Mouse (Mus musculus) G1E (cell line): ENCODE measurements around the gene Spag5.

Experiments used
- CTCF ChIP-seq: IDR thresholded peaks from 2 replicates; pipeline ENCODE4 v1.5.1; 2012; ENCODE audit warnings: low read depth, low read length, inconsistent platforms, mixed read lengths
- POLR2AphosphoS5 ChIP-seq: IDR thresholded peaks from 2 replicates; pipeline ENCODE4 v1.6.1; 2012; ENCODE audit warnings: low read depth, low read length, inconsistent platforms; ENCODE audit not compliant: insufficient replicate concordance
- TAL1 ChIP-seq: conservative IDR thresholded peaks from 2 replicates; pipeline ENCODE4 v1.6.1; 2012; ENCODE audit warnings: low read depth, low read length, inconsistent platforms, mixed read lengths

DNA sequence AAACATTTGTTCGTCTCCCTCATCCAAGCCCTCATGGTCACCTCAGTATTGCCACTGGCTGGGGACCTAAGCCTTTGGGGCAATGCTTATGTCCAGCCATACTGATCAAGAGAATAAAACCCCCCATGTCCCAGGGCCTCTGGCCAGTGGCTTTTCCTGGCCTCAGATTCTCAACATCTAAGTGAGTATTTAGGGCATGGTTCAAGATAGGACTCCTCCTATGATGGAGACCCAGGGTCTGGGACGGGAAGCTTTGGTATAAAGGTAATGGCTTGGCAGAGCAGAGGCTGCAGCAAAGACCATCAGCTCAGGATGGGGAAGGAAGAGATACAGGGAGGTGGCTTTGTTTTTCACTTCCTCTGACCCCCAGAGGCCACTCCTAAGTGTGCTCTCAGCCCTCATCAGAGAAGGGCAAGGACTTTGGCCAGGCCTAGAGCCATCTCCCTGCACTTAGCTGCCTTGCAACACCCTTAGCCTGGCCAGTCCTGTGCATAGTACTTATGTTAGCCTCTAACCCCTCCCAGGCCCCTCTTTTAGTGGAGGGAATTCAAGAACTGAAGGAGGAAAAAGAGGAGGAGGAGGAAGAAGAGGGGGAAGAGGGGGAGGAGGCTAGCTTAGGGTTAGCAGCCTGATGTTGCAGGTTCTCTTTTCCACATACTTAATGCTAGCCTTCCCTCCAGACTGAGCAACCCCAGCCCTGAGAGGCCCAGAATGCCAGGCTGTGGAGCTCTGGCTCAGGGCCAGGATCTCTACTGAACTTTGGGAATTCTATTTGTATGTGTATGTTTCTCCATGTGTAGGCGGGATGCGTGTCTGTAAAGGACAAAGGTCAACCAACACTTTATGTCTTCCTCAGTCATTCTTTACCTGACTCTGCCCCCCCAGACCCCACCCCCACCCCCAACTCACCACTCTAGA lies 48.4 kb downstream of the Spag5 start:
- TF ChIP-seq CTCF (no peak), TAL1 (no peak), POLR2AphosphoS5 (no peak)
